Mouse (Mus musculus) CD4-positive, CD25-positive, alpha-beta regulatory T cell, adult 4 months (primary cell): ENCODE measurements around the gene Myo3b. TPM values are rescaled to one million over a fixed set of nuclear protein-coding genes. Genes with fewer than 3 reads are reported as not detected.
"Not testable (repeated sequence)": the region's sequence is repeated elsewhere in the genome, so short reads cannot be mapped to it uniquely, and the experiment has no call there.

Experiments
- ATAC-seq: one replicate; pipeline ENCODE4 v1.8.0; 2017
- polyA plus RNA-seq, 2 experiments: library from polyadenylated mRNA; unstranded; fragments of 100-300 nt; shearing (Covaris generic); gene quantifications; one replicate each; pipeline ENCODE4 v1.2.1; 2017

Myo3b gene
- polyA plus RNA-seq, 2 experiments from 2014 or later, result 13.7 to 14.7 TPM

DNA sequence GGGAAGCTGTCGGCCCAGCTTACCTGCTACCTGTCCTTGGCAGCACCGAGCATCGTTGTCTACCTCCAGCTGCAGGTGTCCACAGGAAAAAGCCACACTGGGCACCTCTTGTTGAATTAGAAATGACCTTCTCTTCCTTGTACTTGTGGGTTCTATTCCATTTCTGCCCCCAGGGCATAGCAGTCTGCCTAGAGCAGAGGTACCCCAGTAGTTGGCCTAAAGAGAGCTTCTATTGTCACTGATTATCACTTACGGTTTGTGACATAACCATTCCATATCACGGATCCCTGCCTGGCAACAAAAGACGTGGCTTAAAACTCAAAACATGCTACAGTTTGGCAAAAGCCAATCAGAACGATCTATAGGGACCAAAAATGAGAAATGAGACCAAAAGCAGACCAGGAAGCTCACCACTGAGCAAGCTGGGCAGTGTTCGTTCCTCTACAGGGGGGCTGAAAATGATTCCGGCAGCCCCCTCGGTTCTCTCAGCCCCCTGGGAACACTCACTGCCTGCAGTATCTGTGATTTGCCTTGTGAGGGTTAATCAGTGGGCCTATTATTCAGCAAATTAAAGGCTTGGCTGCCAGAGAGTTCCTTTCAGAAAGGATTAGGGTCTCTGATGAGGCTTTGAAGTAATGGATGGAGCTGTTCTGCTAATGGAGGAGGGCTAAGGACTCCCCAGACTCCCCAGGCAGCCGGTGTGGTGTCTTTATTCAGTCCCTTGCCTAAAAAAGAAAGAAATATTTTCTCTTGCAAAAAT, 163.1 kb downstream of the Myo3b start:
- ATAC-seq, result no peak

DNA sequence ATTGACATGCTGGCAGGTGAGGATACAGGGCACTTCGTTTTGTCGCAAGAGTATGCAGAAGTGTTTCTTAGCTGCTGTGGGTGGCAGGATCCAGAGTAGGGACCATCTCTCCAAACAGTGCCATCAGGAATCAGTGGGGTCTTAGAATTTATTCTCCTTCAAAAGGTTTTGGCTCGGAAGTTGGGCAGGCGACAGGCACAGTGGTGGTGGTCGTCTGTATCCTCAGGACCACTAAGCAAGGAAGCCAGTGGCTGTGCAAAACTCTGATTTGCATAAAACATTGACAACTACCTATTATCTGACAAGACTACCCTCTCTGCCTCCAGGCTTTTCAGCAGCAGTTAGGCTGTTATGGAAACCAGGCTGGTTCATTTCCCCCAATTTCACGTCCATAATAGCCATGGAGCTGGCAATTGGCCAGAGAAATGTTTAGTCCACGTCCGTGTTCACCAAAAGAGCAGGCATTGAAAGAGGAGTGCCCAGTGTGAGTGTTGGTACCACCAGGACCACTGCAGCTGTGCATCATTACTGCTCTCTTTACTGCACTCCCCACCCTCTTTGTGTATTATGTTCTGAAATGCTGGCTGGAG, 163.7 kb downstream of the Myo3b start:
- ATAC-seq, result no peak

DNA sequence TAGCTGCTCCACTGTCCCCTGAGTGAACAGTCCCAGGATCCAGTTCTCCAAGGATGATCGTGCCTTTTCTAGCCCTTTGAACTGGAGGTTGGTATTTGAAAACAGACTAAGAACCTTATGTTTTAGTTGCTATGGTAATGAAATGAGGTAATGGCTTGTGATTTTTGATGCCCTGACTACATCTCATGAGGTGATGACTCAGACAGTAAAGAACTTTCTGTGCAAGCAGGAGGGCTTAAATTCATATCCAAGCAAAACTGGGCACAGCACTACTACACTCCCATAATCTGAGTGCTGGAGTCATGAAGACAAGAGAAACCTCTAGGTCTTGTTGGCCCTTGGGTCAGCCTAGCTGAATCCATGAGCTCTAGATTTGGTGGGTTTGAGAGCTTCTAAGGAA, 169.5 kb downstream of the Myo3b start:
- ATAC-seq, result no peak

GRCm38 (mm10) chr2:70209790-70210189, 170.9 kb downstream of the Myo3b start:
- no peak for ATAC-seq

- no peak for ATAC-seq
Measured at GRCm38 (mm10) chr2:70210427-70211332, 171.8 kb downstream of the Myo3b start.

DNA sequence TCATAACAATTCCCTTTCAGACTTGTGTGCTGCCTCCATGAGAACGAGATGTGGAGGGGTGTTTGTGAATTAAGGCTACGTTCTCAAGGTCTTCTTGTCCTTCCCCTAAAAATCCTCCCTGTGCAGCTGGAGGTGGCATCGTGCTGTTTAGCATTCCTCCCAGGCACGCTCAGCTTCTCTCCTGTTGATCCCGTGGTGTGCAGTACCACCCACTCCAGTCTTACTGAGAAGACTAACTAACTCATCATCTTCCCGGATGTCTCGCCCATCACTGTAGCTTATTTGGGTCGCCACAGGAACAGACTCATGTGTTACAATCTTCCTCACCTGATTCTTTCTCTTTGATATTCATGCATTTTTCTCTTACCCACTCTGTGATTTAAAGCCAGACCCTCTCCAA, 175.5 kb downstream of the Myo3b start:
- ATAC-seq, result no peak

- no peak for ATAC-seq
Measured at GRCm38 (mm10) chr2:70217800-70218199, 178.9 kb downstream of the Myo3b start.

DNA sequence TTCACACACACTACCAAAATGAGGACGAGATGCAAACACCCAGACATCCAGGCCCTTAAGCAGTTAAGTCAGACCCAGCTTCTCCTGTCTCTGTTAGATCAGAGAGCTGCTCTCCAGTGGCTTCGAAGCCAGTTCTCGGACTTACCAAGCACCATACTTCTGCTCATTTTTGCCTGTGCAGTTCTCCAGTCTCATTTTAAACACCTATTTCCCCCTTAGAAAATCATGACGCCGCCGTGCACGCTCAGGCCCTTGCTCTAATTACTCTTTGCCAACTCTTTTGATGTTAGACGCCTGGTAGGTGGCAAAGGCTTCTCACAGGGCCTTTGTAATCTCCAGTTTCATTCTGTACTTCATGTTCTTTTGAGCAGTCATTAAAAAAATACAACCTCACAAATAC, 179.5 kb downstream of the Myo3b start:
- no peak for ATAC-seq

GRCm38 (mm10) chr2:70226679-70227078, 187.8 kb downstream of the Myo3b start:
- no peak for ATAC-seq

- ATAC-seq, result not testable (repeated sequence)
Measured at GRCm38 (mm10) chr2:70234450-70234849, 195.5 kb downstream of the Myo3b start.

- ATAC-seq, result no peak
Measured at GRCm38 (mm10) chr2:70245981-70246380, 207.1 kb downstream of the Myo3b start.

GRCm38 (mm10) chr2:70248616-70249015, 209.7 kb downstream of the Myo3b start:
- no peak for ATAC-seq

DNA sequence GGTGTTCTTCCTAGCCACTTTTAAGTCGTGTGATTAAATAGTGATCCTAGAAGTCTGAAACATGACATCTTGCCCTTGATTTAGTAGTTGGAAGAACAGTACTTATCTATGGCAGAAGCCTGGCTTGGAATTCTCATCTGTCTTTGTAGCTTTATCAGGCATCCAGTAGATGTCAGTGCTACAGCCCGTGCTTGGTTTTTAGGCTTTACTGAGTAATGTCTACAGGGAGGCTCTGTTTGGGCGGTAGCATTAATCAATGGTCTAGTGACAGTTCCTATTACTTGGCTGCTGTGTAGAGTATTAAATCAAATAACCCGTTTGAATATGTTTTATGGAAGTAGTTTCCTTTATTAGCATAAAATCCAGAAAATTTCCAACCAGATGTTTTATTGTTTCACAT, 210.9 kb downstream of the Myo3b start:
- ATAC-seq, result no peak

GRCm38 (mm10) chr2:70251256-70251655, 212.3 kb downstream of the Myo3b start:
- ATAC-seq, result no peak

DNA sequence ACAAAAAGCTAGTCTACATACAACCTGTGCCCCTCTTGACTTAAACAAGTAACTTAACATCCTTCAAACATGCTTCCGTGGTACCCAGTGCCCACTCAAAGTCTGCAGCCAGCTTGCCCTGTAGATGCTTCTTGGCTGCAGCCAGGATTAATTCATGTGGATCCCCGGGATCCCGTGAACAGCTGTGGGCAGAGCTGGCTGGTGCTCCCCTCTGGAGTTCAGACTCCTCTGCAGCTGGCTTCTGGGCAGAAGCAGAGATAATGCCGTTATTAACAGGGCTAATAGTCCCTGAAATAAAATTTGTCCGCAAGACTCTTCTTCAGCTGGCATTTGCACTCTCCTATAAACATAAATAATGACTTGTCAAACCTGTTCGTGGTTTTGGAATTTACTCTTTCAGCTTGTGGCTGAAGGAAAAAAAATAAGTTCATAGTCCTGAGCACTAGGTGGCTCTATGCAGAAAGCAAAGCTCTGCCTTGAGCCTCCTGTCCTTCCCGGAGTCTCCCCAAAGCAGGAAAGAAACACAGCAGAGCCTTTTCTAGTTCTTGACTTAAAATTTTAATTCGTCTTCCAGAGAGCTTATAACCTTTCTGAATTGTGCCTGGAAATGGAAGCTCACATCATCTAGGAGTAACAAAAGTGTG, 220.6 kb downstream of the Myo3b start:
- ATAC-seq, result no peak

- no peak for ATAC-seq
Measured at GRCm38 (mm10) chr2:70260646-70261195, 221.8 kb downstream of the Myo3b start.

GRCm38 (mm10) chr2:70261703-70262564, 223.0 kb downstream of the Myo3b start:
- ATAC-seq, result peak; percentile 39

GRCm38 (mm10) chr2:70262565-70263082, 223.7 kb downstream of the Myo3b start:
- no peak for ATAC-seq

- no peak for ATAC-seq
Measured at GRCm38 (mm10) chr2:70278425-70279277, 239.7 kb downstream of the Myo3b start.

DNA sequence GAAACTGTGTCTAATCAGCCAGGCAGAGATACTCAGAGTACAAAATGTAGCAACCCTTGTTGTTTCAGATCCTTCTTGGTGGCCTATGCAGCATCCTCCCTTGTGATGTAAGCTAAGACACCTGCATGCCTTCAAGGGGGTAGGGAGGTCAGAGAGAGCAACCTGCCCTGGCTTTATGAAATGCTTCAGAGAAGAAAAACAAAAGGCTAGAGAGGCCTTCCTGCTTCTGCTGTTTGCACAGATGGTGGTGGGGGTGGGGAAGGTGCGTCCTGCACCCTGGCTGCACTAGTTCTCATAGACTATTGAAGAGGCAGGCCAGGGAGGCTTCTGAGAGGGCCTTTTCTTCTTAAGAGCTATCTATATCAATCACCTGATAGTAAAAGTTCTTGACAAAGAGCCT, 245.2 kb downstream of the Myo3b start:
- ATAC-seq, result no peak
